Mouse (Mus musculus) ES-E14 (cell line): Measurements from ENCODE around the gene Aldh16a1. TPM values are rescaled to one million over a fixed set of nuclear protein-coding genes. Genes with fewer than 3 reads are reported as not detected.
A peak's percentile ranks its signal among the peaks of the same experiment; 100 is the strongest.

Source experiments
- DNase-seq: peaks from one replicate; pipeline ENCODE4 v3.0.0-alpha.2; 2013; ENCODE audit warnings: low read depth, low spot score
- H3K27ac ChIP-seq: 2 replicates; pipeline ENCODE4 v1.5.1; 2012; ENCODE audit warnings: low read depth, mild to moderate bottlenecking, low read length, moderate library complexity, mixed read lengths; ENCODE audit not compliant: poor library complexity, insufficient read depth, severe bottlenecking
- H3K36me3 ChIP-seq: 2 replicates; pipeline ENCODE4 v1.6.1; 2012; ENCODE audit warnings: mild to moderate bottlenecking, low read length, moderate library complexity, mixed read lengths; ENCODE audit not compliant: control insufficient read depth, poor library complexity, insufficient read depth, severe bottlenecking
- H3K4me1 ChIP-seq, 2 experiments: fragments of 150-350 bp in 1 of 2; sonication (generic) in 1 of 2; 2 replicates each; pipeline ENCODE4 v1.6.1; 2012; ENCODE audit warnings: low read length in 2 of 2, mild to moderate bottlenecking in 1 of 2, mixed read lengths in 1 of 2; ENCODE audit not compliant: control insufficient read depth in 2 of 2, insufficient read depth in 2 of 2, poor library complexity in 1 of 2
- H3K4me3 ChIP-seq, 2 experiments: fragments of 150-350 bp in 1 of 2; sonication (generic) in 1 of 2; 2 replicates each; pipeline ENCODE4 v1.5.1; 2012; ENCODE audit warnings: low read length in 2 of 2, low read depth in 1 of 2, mild to moderate bottlenecking in 1 of 2, mixed read lengths in 1 of 2; ENCODE audit not compliant: insufficient read depth in 1 of 2, poor library complexity in 1 of 2, severe bottlenecking in 1 of 2
- H3K9ac ChIP-seq: 2 replicates; pipeline ENCODE4 v1.6.1; 2012; ENCODE audit warnings: low read depth, mild to moderate bottlenecking, low read length, mixed read lengths; ENCODE audit not compliant: poor library complexity, insufficient read depth, severe bottlenecking
- H3K9me3 ChIP-seq: fragments of 150-350 bp; sonication (generic); 2 replicates; pipeline ENCODE4 v1.6.1; 2012; ENCODE audit warnings: low read depth, mild to moderate bottlenecking, low read length; ENCODE audit not compliant: control insufficient read depth, insufficient read depth
- CHD2 ChIP-seq: IDR thresholded peaks from 2 replicates; pipeline ENCODE4 v1.6.1; 2014; ENCODE audit warnings: mild to moderate bottlenecking, low read depth, low read length, inconsistent platforms
- HCFC1 ChIP-seq: IDR thresholded peaks from 2 replicates; pipeline ENCODE4 v1.6.1; 2012; ENCODE audit warnings: low read length, inconsistent platforms, borderline replicate concordance; ENCODE audit not compliant: insufficient read depth
- MAFK ChIP-seq: IDR thresholded peaks from 2 replicates; pipeline ENCODE4 v1.6.1; 2014; ENCODE audit warnings: mild to moderate bottlenecking, low read depth, low read length, inconsistent platforms; ENCODE audit not compliant: insufficient read depth
- ZC3H11A ChIP-seq: IDR thresholded peaks from 2 replicates; pipeline ENCODE4 v1.6.1; 2012; ENCODE audit warnings: low read depth, mild to moderate bottlenecking, inconsistent platforms, low read length, borderline replicate concordance
- ZNF384 ChIP-seq: IDR thresholded peaks from 2 replicates; pipeline ENCODE4 v1.6.1; 2012; ENCODE audit warnings: low read depth, low read length, inconsistent platforms
- in situ Hi-C, 2 experiments: fragments of 600-800 bp; cut with MboI; formaldehyde crosslinking; loops; one replicate each; pipeline ENCODE4 v1.15.1; 2025; ENCODE audit warnings: low sequenced_read_pairs in 2 of 2, inconsistent platforms in 1 of 2; ENCODE audit not compliant: unreplicated experiment in 2 of 2
- total RNA-seq: library from RNA; depleted of rRNA; stranded (reverse); fragments of 300-350 nt; gene quantifications from 2 replicates; pipeline ENCODE4 v1.2.3, GENCODE M21; 2012

Aldh16a1 gene
- total RNA-seq, 1 experiment: 108 TPM

DNA sequence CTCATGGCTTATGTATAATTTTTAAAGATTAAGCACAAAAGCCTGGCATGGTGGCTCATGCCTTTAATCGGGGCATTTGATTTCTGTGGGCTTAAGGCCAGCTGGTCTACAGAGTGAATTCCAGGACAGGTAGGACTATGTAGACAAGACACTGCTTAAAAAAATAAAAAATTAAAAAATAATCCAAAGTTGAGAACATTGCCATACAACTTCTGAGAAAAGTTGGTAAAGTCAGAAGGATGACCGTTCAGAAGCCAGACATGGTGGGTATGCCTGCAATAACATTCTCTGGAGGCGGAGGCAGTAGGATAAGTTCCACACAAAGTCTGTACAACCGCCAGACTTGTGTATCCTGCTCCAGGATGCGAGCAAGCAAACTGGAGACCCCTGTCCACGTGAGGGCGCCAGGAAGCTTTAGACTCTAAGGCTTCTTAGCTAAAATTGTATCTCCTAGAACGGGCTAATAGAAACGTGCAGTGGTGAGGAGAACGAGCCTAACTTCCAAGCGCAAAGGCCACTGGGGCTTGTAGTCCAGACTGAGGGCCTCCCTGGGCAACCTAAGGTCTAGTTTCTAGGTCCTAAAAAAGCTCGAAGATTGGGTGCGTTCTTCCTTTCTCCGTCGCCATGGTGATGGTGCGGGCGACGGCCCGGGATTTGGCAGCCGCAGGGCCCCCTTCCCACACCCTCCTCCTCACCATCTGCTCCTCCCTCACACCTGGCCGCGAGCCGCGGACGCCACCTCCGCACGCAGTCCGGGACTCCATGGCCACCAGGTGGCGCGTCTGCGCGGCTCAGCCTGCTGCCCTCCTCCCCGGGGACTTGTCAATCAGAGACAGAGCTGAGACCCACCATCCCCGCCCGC lies 7.5 kb upstream of the Aldh16a1 start:
- Histone ChIP-seq H3K9me3 (no peaks in the 10 kb centered on the region), H3K27ac (no peak overlapping the region), H3K4me1 (peaks cover 2 to 7% of the 10 kb centered on the region in 2 experiments; a peak in 1 of 4 replicates), H3K4me3 (peak overlapping the region; percentile 13 to 24; a peak in 3 of 4 replicates), H3K9ac (peak overlapping the region; percentile 36; the same call in 1 of the 2 replicates), H3K36me3 (peaks cover 11% of the 10 kb centered on the region)
- in situ Hi-C loops: no loop called here
- peak; percentile 85 for DNase-seq
- TF ChIP-seq HCFC1 (peak; percentile 90), ZNF384 (0 out of 2 replicates have a peak, but pooled peaks have one; percentile 5), MAFK (no peak)

DNA sequence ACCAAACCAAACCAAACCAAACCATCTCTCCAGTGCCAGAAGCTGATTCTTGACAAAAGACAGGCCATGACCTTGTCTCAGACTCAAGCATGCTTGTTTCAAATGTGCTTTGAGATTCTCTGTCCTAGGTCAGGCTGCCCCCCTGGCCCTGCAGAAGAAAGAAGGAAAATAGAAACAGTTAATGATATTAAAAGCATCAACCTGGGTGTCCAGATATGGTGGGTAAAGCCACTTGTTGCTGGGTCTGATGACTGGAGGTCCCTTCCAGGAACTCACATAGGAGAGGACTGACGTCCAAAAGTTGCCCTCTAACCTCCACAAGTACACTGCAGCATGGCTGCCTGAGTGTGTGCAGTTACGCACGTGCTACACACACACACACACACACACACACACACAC lies 6.5 kb upstream of the Aldh16a1 start:
- TF ChIP-seq ZNF384 (no peak), HCFC1 (no peak), MAFK (no peak), CHD2 (no peak), ZC3H11A (no peak)
- H3K27ac ChIP-seq: no peak overlapping the region
- H3K9me3 ChIP-seq: no peaks in the 10 kb centered on the region
- in situ Hi-C loops: no loop called here
- no peak overlapping the region for H3K9ac ChIP-seq
- H3K4me3 ChIP-seq: no peak overlapping the region
- H3K4me1 ChIP-seq: peaks cover 2 to 4% of the 10 kb centered on the region in 2 experiments; a peak in 1 of 4 replicates
- peaks cover 11% of the 10 kb centered on the region for H3K36me3 ChIP-seq
- DNase-seq: no peak

DNA sequence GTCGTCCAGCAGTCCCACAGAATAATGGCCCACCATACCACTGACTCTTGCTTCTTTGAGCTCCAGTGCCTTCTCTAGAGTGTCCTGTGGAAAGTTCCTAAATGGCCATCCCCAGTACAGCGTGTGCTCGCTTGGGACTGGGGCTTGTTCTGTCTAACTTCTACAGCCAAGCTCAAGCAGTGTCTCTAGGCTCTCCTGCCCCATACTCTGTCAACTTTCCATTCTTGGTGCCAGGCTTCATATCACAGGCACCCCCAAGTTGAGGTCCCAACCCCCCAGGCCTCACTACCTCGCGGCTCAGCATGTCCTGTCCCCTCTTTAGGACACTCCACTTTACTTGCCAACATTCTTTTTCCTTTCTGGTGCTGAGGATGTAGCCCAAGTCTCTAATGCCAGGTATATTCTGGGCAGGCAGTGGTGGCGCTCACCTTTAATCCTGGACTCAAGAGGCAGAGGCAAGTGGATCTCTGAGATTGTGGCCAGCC lies 6.0 kb upstream of the Aldh16a1 start:
- DNase-seq: no peak
- Histone ChIP-seq H3K27ac (no peak overlapping the region), H3K36me3 (peaks cover 11% of the 10 kb centered on the region), H3K9ac (no peak overlapping the region), H3K9me3 (no peaks in the 10 kb centered on the region), H3K4me3 (no peak overlapping the region), H3K4me1 (peaks cover 4% of the 10 kb centered on the region in 2 experiments; a peak in 2 of 4 replicates)
- in situ Hi-C loops: no loop called here
- TF ChIP-seq HCFC1 (no peak), ZNF384 (no peak), ZC3H11A (no peak), MAFK (no peak), CHD2 (no peak)

DNA sequence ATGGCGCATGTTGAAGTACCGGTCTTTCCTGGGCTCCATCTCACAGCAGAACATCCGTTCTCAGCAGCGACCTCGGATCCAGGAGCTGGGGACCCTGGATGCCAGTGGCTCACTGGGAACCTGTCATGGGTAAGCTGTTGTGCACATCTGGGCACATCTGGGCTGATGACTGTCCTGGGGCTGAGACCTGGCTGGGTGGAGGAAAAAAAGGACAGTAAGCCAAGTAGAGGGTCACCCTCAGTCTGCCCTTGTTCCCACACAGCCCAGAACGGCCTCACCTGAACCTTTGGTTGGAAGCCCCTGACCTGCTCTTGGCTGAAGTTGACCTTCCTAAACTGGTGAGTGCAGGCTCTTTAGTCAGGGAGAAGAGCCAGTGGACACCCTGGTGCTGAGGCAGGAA lies 4.6 kb upstream of the Aldh16a1 start:
- Histone ChIP-seq H3K36me3 (peaks cover 11% of the 10 kb centered on the region), H3K27ac (no peak overlapping the region), H3K9me3 (no peaks in the 10 kb centered on the region), H3K4me1 (peaks cover under 1 to 5% of the 10 kb centered on the region in 2 experiments; a peak in 2 of 4 replicates), H3K9ac (no peak overlapping the region), H3K4me3 (no peak overlapping the region)
- in situ Hi-C loops: no loop called here
- no peak for DNase-seq
- TF ChIP-seq CHD2 (no peak), HCFC1 (no peak), MAFK (no peak), ZNF384 (no peak), ZC3H11A (no peak)
